ENCODE assay signal across 25 mouse cellular contexts in genomic region chr7:123311836-123312235, GRCm38 (mm10). TPM values are rescaled to one million over a fixed set of nuclear protein-coding genes. Genes with fewer than 3 reads are reported as not detected.
A peak's percentile ranks its signal among the peaks of the same experiment; 100 is the strongest.
DNase-seq lines count a peak whose midpoint lies in the region; TF ChIP-seq lines count a peak whose summit lies in the region.
"Had no signal": no experiment of that assay in that cellular context is flagged by ENCODE, and none has a peak within 500 bp of the region (broad histone marks: within the 10 kb centered on the region; RNA-seq: fewer than 3 reads in every experiment).

No protein-coding gene starts in this region.

- DNase-seq in adrenal gland, adult 2 months, result peak; percentile 44
- DNase-seq in adrenal gland, postnatal 4 days (ENCODE audit: low spot score in 2 of 2), result no peak
- DNase-seq in layer of hippocampus, adult 2 months (ENCODE audit: low spot score in 2 of 2), result peak; percentile 25 to 48
- no peak for DNase-seq in layer of hippocampus, adult 11-12 months (ENCODE audit: low spot score)
- peak; percentile 26 for DNase-seq in 3T3-L1 (ENCODE audit: low read depth, low spot score)
- peak; percentile 32 for DNase-seq in R1 (ENCODE audit: low read depth, low spot score)
- DNase-seq in cerebellum, adult 9-11 months, result no peak
- no peak for DNase-seq in kidney, adult 8-10 months
- DNase-seq: cerebellum, adult 11 months; cerebellum, postnatal 10 days; forebrain, postnatal 0 days; gastrocnemius, postnatal 36 days; heart, postnatal 36 days; kidney, postnatal 36 days; layer of hippocampus, adult 9-11 months; left cerebral cortex, postnatal 4 days; liver; lung, postnatal 10 days; midbrain, embryonic 14.5 days; thymus, postnatal 25 days had no signal

- H3K4me3 ChIP-seq in layer of hippocampus, adult 2 months, result no peak overlapping the region
- H3K4me3 ChIP-seq: embryonic facial prominence, embryonic 10.5 days; heart, embryonic 15.5 days; neural tube, embryonic 12.5 days; stomach, embryonic 15.5 days had no signal

- TF ChIP-seq CTCF in layer of hippocampus, adult 2 months (conservative IDR thresholded peaks at IDR 0.05), result no peak

- peak overlapping the region; percentile 54 for H3K27ac ChIP-seq in layer of hippocampus, adult 2 months
- H3K27ac ChIP-seq: embryonic facial prominence, embryonic 10.5 days; heart, embryonic 15.5 days; hindbrain, embryonic 14.5 days; neural tube, embryonic 12.5 days; stomach, embryonic 15.5 days had no signal

RNA-seq across cellular contexts. Expression of gene Lcmt1, which starts 57.7 kb away (rescaled TPM):
- total RNA-seq in adrenal gland, adult 2 months (2021), result 10 to 100 TPM; 24.0 to 28.3 TPM
- polyA plus RNA-seq in adrenal gland, adult 2 months (2012; rRNA removed), result 15.9 and 16.5 TPM in 2 replicates
- total RNA-seq in adrenal gland, postnatal 4 days (2021), result 10 to 100 TPM; 34.0 to 35.7 TPM
- 10 to 100 TPM; 88.7 to 94.3 TPM for total RNA-seq in layer of hippocampus, adult 2 months (2021)

RNA-seq across cellular contexts. Expression of gene Arhgap17, which starts 57.9 kb away (rescaled TPM):
- 10 to 100 TPM; 52.9 to 58.3 TPM for total RNA-seq in adrenal gland, adult 2 months (2021)
- polyA plus RNA-seq in adrenal gland, adult 2 months (2012; rRNA removed), result 54.8 and 62.0 TPM in 2 replicates
- 10 to 100 TPM; 43.5 to 54.8 TPM for total RNA-seq in adrenal gland, postnatal 4 days (2021)
- total RNA-seq in layer of hippocampus, adult 2 months (2021), result 10 to 100 TPM; 29.0 to 35.2 TPM

Comparison
In these comparisons a context has a peak if more than half of its experiments do, and no peak if none do; other contexts are left out.
1. DNase-seq: peak in adrenal gland, adult 2 months (single experiment), layer of hippocampus, adult 2 months (2 of 2), 3T3-L1 (single experiment) and R1 (single experiment); none in adrenal gland, postnatal 4 days (0 of 2), layer of hippocampus, adult 11-12 months (single experiment), cerebellum, adult 9-11 months (single experiment) and kidney, adult 8-10 months (0 of 2).